Mouse (Mus musculus) liver, embryonic 12.5 days (tissue): ENCODE data around the gene Gm10392. TPM values are rescaled to one million over a fixed set of nuclear protein-coding genes. Genes with fewer than 3 reads are reported as not detected.

Experiments used
- ATAC-seq: fragments of 200-750 bp; cut with Nextera tagmentation; 2 replicates; pipeline ENCODE4 v1.8.0; 2017; ENCODE audit warnings: moderate number of reproducible peaks, mild to moderate bottlenecking, moderate library complexity
- H3K27ac ChIP-seq: fragments of 300-500 bp; sonication (generic); 2 replicates; pipeline ENCODE4 v1.5.1; 2016; ENCODE audit warnings: mild to moderate bottlenecking
- H3K27me3 ChIP-seq: fragments of 300-500 bp; sonication (generic); replicated peaks from 2 replicates; pipeline ENCODE4 v1.6.1; 2016; ENCODE audit warnings: mild to moderate bottlenecking, moderate library complexity
- H3K36me3 ChIP-seq: fragments of 300-500 bp; sonication (generic); 2 replicates; pipeline ENCODE4 v1.6.1; 2016; ENCODE audit warnings: mild to moderate bottlenecking, moderate library complexity
- H3K4me1 ChIP-seq: fragments of 300-500 bp; sonication (generic); 2 replicates; pipeline ENCODE4 v1.6.1; 2016
- H3K4me2 ChIP-seq: fragments of 300-500 bp; sonication (generic); 2 replicates; pipeline ENCODE4 v1.6.1; 2016; ENCODE audit warnings: mild to moderate bottlenecking, moderate library complexity
- H3K4me3 ChIP-seq: fragments of 300-500 bp; sonication (generic); 2 replicates; pipeline ENCODE4 v1.5.1; 2016; ENCODE audit warnings: mild to moderate bottlenecking, moderate library complexity
- H3K9ac ChIP-seq: fragments of 300-500 bp; sonication (generic); 2 replicates; pipeline ENCODE4 v1.6.1; 2016; ENCODE audit warnings: mild to moderate bottlenecking, moderate library complexity
- H3K9me3 ChIP-seq: fragments of 300-500 bp; sonication (generic); replicated peaks from 2 replicates; pipeline ENCODE4 v1.6.1; 2016; ENCODE audit warnings: mild to moderate bottlenecking, moderate library complexity
- WGBS: fragments of 180-500 bp; shearing (Covaris S2); methylation state at CpG from one replicate; pipeline ENCODE4 v1.1.7; 2016; ENCODE audit not compliant: insufficient replicate concordance; 5-methylcytosine and 5-hydroxymethylcytosine counted together
- polyA plus RNA-seq: library from polyadenylated mRNA; unstranded; fragments of >200 nt; fragmentation: Nextera tagmentation; extraction: Ambion mirVana; gene quantifications from 2 replicates; pipeline ENCODE4 v1.2.1, GENCODE M21; 2016

Gm10392 gene
- polyA plus RNA-seq, 1 experiment from 2014 or later = 0.19 TPM

DNA sequence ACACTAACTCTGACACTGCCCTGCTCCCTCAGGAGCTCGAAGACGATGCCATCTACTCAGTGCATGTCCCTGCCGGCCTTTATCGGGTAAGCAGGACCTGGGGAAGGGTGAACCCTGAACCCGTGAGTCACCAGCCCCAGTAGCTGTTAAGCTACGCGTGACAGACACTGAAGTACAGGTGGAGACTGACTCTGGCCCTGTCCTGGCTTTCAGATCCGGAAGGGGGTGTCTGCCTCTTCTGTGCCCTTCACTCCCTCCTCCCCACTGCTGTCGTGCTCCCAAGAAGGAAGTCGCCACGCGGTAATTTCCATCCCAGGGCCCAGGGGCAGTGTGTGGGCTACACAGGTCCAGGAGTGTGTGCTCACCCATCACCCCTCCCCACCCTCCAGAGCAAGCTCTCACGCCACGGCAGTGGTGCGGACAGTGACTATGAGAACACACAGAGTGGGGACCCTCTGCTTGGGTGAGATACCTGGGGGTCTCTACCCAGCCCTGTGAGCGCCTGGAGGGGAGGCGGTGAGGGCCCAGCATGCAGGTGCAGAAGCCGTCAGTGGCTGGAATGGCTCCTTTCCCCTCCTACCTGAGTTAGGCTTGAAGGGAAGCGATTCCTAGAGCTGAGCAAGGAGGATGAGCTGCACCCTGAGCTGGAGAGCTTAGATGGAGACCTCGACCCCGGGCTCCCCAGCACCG is 13.6 kb downstream of the Gm10392 start:
- H3K4me3 ChIP-seq = no peak overlapping the region
- peaks cover 15% of the 10 kb centered on the region for H3K4me1 ChIP-seq
- H3K27ac ChIP-seq = no peak overlapping the region
- WGBS = 86% methylated on average over 22 of the region's 22 CpGs
- no peaks in the 10 kb centered on the region for H3K9me3 ChIP-seq
- peaks cover 66% of the 10 kb centered on the region for H3K36me3 ChIP-seq
- ATAC-seq = no peak
- no peaks in the 10 kb centered on the region for H3K27me3 ChIP-seq
- no peak overlapping the region for H3K9ac ChIP-seq
- no peak overlapping the region for H3K4me2 ChIP-seq

DNA sequence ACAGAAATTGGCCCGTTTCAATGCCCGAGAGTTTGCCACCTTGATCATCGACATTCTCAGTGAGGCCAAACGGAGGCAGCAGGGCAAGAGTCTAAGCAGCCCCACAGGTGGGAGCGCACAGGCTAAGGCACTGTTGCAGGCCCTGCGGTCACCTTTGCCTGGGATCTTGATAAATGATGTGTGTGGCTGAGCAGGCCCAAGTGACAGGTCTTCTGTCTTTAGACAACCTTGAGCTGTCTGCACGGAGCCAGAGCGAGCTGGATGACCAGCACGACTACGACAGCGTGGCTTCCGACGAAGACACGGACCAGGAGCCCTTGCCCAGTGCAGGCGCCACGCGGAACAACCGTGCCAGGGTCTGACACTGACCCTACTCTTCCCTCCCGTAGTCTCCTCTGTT is 14.6 kb downstream of the Gm10392 start:
- no peak overlapping the region for H3K4me2 ChIP-seq
- WGBS = 88% methylated on average over 19 of the region's 19 CpGs
- peaks cover 15% of the 10 kb centered on the region for H3K4me1 ChIP-seq
- no peak overlapping the region for H3K4me3 ChIP-seq
- H3K27me3 ChIP-seq = no peaks in the 10 kb centered on the region
- H3K36me3 ChIP-seq = peaks cover 77% of the 10 kb centered on the region
- H3K27ac ChIP-seq = no peak overlapping the region
- ATAC-seq = no peak
- no peaks in the 10 kb centered on the region for H3K9me3 ChIP-seq
- no peak overlapping the region for H3K9ac ChIP-seq

DNA sequence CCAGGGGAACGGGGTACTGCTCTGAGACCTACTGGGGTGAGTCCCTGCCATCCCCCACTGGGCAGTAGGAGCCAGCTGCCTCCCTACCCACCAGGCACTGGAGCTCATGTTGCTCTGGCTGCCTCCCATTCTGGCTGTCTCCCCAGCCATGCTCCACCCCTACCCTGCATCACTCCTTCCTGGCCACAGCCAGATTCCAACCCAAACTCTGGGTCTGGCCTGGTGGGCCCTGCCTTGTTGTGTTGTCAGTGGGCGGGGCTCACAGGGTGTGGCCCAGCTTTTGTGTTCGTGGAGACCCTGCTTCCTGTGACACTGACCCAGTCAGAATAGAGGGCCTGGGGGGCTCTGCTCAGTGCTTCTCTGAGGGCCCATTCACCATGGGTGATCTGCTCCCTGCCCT is 15.5 kb downstream of the Gm10392 start:
- no peak overlapping the region for H3K4me2 ChIP-seq
- 55% methylated on average over 3 of the region's 3 CpGs for WGBS
- H3K9me3 ChIP-seq = no peaks in the 10 kb centered on the region
- no peak for ATAC-seq
- H3K9ac ChIP-seq = no peak overlapping the region
- no peak overlapping the region for H3K4me3 ChIP-seq
- H3K27me3 ChIP-seq = no peaks in the 10 kb centered on the region
- H3K4me1 ChIP-seq = peaks cover 11% of the 10 kb centered on the region
- no peak overlapping the region for H3K27ac ChIP-seq
- H3K36me3 ChIP-seq = peaks cover 86% of the 10 kb centered on the region

DNA sequence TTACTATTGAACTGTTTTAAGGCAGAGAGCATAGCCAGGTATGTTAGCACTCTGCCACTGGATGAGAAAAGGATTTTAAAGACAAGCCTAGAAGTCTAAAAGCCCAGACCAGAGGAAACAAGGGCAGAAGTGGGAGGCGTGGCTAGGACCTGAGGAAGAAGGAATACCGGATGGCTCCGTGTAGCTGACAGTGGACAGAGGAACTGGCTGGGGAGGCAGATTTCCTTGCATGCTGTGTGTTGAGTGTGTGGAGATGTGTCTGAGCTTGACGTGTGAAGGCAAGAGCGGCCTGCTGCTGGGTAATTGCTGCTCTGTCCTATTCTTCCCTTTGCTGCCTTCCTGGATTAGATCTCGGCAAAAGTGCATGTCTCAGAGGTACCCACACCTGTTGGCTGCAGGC is 16.5 kb downstream of the Gm10392 start:
- Histone ChIP-seq H3K4me2 (no peak overlapping the region), H3K27ac (no peak overlapping the region), H3K4me1 (peaks cover 17% of the 10 kb centered on the region), H3K9me3 (no peaks in the 10 kb centered on the region), H3K36me3 (peaks cover 84% of the 10 kb centered on the region), H3K9ac (no peak overlapping the region), H3K27me3 (no peaks in the 10 kb centered on the region), H3K4me3 (no peak overlapping the region)
- WGBS = 81% methylated on average over 6 of the region's 6 CpGs
- no peak for ATAC-seq

- Histone ChIP-seq H3K27ac (no peak overlapping the region), H3K4me1 (peaks cover 22% of the 10 kb centered on the region), H3K9ac (no peak overlapping the region), H3K9me3 (no peaks in the 10 kb centered on the region), H3K27me3 (no peaks in the 10 kb centered on the region), H3K4me2 (no peak overlapping the region), H3K4me3 (no peak overlapping the region), H3K36me3 (peaks cover 79% of the 10 kb centered on the region)
- 70% methylated on average over 4 of the region's 4 CpGs for WGBS
- ATAC-seq = no peak
Observed at GRCm38 (mm10) chr11:77501971-77502370, 17.0 kb downstream of the Gm10392 start.

GRCm38 (mm10) chr11:77501392-77501791 is 17.6 kb downstream of the Gm10392 start:
- Histone ChIP-seq H3K9ac (no peak overlapping the region), H3K36me3 (peaks cover 73% of the 10 kb centered on the region)

GRCm38 (mm10) chr11:77500361-77501325 is 18.4 kb downstream of the Gm10392 start:
- Histone ChIP-seq H3K27me3 (no peaks in the 10 kb centered on the region), H3K4me2 (no peak overlapping the region), H3K9me3 (no peaks in the 10 kb centered on the region), H3K4me3 (no peak overlapping the region), H3K36me3 (peaks cover 66% of the 10 kb centered on the region), H3K27ac (no peak overlapping the region), H3K9ac (no peak overlapping the region), H3K4me1 (peaks cover 32% of the 10 kb centered on the region)
- WGBS = 86% methylated on average over 17 of the region's 17 CpGs
- no peak for ATAC-seq

More at GRCm38 (mm10) chr11:77501392-77501791, 17.6 kb downstream of the Gm10392 start:
- 23% methylated on average over 5 of the region's 5 CpGs for WGBS
- H3K4me2 ChIP-seq = no peak overlapping the region
- no peaks in the 10 kb centered on the region for H3K27me3 ChIP-seq
- H3K27ac ChIP-seq = no peak overlapping the region
- no peak overlapping the region for H3K4me3 ChIP-seq
- no peaks in the 10 kb centered on the region for H3K9me3 ChIP-seq
- ATAC-seq = no peak
- peaks cover 26% of the 10 kb centered on the region for H3K4me1 ChIP-seq

DNA sequence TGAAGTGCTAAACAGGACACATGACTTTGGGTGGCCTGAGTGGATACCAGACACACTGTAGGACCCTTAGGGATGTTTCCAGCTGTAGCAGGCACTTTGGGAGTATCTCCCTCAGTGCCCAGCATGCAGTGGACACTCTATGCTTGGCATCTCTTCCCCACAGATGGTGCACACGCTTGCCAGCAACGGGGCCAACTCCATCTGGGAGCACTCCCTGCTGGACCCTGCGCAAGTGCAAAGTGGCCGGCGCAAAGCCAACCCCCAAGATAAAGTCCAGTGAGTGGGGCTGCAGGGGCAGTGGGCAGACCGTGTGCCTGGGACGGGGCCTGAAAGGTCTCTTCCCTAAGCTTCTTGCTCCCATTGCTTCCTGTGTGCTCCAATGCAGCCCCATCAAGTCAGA is 19.6 kb downstream of the Gm10392 start:
- Histone ChIP-seq H3K36me3 (peaks cover 53% of the 10 kb centered on the region), H3K9ac (no peak overlapping the region), H3K4me3 (no peak overlapping the region), H3K27me3 (no peaks in the 10 kb centered on the region), H3K4me1 (peaks cover 45% of the 10 kb centered on the region), H3K9me3 (no peaks in the 10 kb centered on the region), H3K27ac (no peak overlapping the region), H3K4me2 (no peak overlapping the region)
- ATAC-seq = no peak
- 79% methylated on average over 7 of the region's 7 CpGs for WGBS

GRCm38 (mm10) chr11:77498261-77499139 is 20.5 kb downstream of the Gm10392 start:
- no peak for ATAC-seq
- Histone ChIP-seq H3K27ac (0 out of 2 replicates have a peak overlapping the region, but pooled peaks have one; percentile 36), H3K27me3 (no peaks in the 10 kb centered on the region), H3K4me2 (peak overlapping the region; percentile 10; the same call in 1 of the 2 replicates), H3K36me3 (peaks cover 44% of the 10 kb centered on the region), H3K4me1 (peaks cover 53% of the 10 kb centered on the region), H3K9me3 (no peaks in the 10 kb centered on the region), H3K9ac (0 out of 2 replicates have a peak overlapping the region, but pooled peaks have one; percentile 7), H3K4me3 (no peak overlapping the region)
- WGBS = 79% methylated on average over 12 of the region's 12 CpGs

GRCm38 (mm10) chr11:77497851-77498250 is 21.1 kb downstream of the Gm10392 start:
- no peak overlapping the region for H3K9ac ChIP-seq

DNA sequence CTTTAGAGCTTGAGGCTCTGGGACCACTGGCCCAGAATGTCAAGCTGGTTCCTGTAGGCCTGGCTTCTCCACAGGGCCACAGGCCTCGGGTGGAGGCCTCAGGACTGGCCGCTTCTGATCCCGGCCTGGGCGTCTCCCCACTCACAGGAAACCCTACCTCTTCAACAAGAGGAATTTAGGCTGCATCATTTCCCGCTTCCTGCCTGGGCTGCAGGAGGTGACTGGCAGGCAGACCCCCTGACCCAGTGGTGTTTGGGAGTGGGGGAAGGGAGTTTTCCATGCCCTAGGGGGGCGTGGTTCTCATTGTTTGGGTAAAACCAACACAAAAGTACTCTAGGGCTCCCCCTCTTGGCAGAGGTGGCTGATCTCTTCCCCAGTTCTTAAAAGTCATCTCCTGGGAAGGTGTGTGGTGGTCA is 21.6 kb downstream of the Gm10392 start:
- Histone ChIP-seq H3K27me3 (no peaks in the 10 kb centered on the region), H3K9me3 (no peaks in the 10 kb centered on the region), H3K36me3 (peaks cover 33% of the 10 kb centered on the region), H3K4me2 (no peak overlapping the region; the same call in 1 of the 2 replicates), H3K27ac (peak overlapping the region; percentile 73; the same call in 1 of the 2 replicates), H3K4me1 (peaks cover 60% of the 10 kb centered on the region), H3K9ac (no peak overlapping the region), H3K4me3 (no peak overlapping the region)
- 40% methylated on average over 6 of the region's 6 CpGs for WGBS
- no peak for ATAC-seq

More at GRCm38 (mm10) chr11:77497851-77498250, 21.1 kb downstream of the Gm10392 start:
- H3K9me3 ChIP-seq = no peaks in the 10 kb centered on the region
- H3K4me2 ChIP-seq = peak overlapping the region; percentile 10; the same call in 1 of the 2 replicates
- 68% methylated on average over 4 of the region's 4 CpGs for WGBS
- no peak overlapping the region for H3K4me3 ChIP-seq
- no peak for ATAC-seq
- H3K4me1 ChIP-seq = peaks cover 55% of the 10 kb centered on the region
- H3K27me3 ChIP-seq = no peaks in the 10 kb centered on the region
- H3K36me3 ChIP-seq = peaks cover 38% of the 10 kb centered on the region
- H3K27ac ChIP-seq = 0 out of 2 replicates have a peak overlapping the region, but pooled peaks have one; percentile 36
